Mouse (Mus musculus) liver, embryonic 14.5 days (tissue): ENCODE data around the gene Pacsin2. TPM values are rescaled to one million over a fixed set of nuclear protein-coding genes. Genes with fewer than 3 reads are reported as not detected.

Experiments used
- ATAC-seq: fragments of 200-750 bp; cut with Nextera tagmentation; 2 replicates; pipeline ENCODE4 v1.8.0; 2017; ENCODE audit warnings: moderate number of reproducible peaks, mild to moderate bottlenecking, moderate library complexity; ENCODE audit not compliant: insufficient read depth
- DNase-seq, 3 experiments: peaks; one replicate each; pipeline ENCODE4 v3.0.0-alpha.2; 2012 to 2013; ENCODE audit warnings: low read depth in 3 of 3, low spot score in 3 of 3
- H3K27ac ChIP-seq: fragments of 300-500 bp; sonication (generic); 2 replicates; pipeline ENCODE4 v1.5.1; 2014; ENCODE audit warnings: moderate library complexity, mild to moderate bottlenecking, control low read depth, inconsistent platforms
- H3K27me3 ChIP-seq: fragments of 300-500 bp; sonication (generic); 2 replicates; pipeline ENCODE4 v1.6.1; 2014; ENCODE audit warnings: mild to moderate bottlenecking, low read length, moderate library complexity; ENCODE audit not compliant: control insufficient read depth, insufficient read depth
- H3K36me3 ChIP-seq: fragments of 300-500 bp; sonication (generic); replicated peaks from 2 replicates; pipeline ENCODE4 v1.6.1; 2014; ENCODE audit warnings: low read depth; ENCODE audit not compliant: control insufficient read depth, insufficient read depth
- H3K4me1 ChIP-seq, 2 experiments: fragments of 200-500 bp in 1 of 2; fragments of 300-500 bp in 1 of 2; sonication (generic) in 1 of 2; replicated peaks; 2 replicates each; pipeline ENCODE4 v1.6.1; 2012 to 2014; ENCODE audit warnings: antibody characterized with exemption in 1 of 2, inconsistent platforms in 1 of 2, low read length in 1 of 2; ENCODE audit not compliant: control insufficient read depth in 2 of 2, insufficient read depth in 2 of 2
- H3K4me2 ChIP-seq: fragments of 300-500 bp; sonication (generic); 2 replicates; pipeline ENCODE4 v1.6.1; 2014; ENCODE audit warnings: low read depth, mild to moderate bottlenecking, control low read depth, moderate library complexity
- H3K4me3 ChIP-seq, 2 experiments: fragments of 200-500 bp in 1 of 2; fragments of 300-500 bp in 1 of 2; sonication (generic) in 1 of 2; 2 replicates each; pipeline ENCODE4 v1.5.1; 2012 to 2014; ENCODE audit warnings: low read depth in 2 of 2, low read length in 2 of 2, mild to moderate bottlenecking in 2 of 2, control low read depth in 1 of 2, inconsistent platforms in 1 of 2, moderate library complexity in 1 of 2; ENCODE audit not compliant: insufficient read depth in 1 of 2
- H3K9ac ChIP-seq: fragments of 300-500 bp; sonication (generic); replicated peaks from 2 replicates; pipeline ENCODE4 v1.6.1; 2014; ENCODE audit warnings: mild to moderate bottlenecking, control low read depth, moderate library complexity
- H3K9me3 ChIP-seq: fragments of 300-500 bp; sonication (generic); 2 replicates; pipeline ENCODE4 v1.6.1; 2016; ENCODE audit warnings: low read length, mixed read lengths; ENCODE audit not compliant: control insufficient read depth
- CTCF ChIP-seq: IDR thresholded peaks from 2 replicates; pipeline ENCODE4 v1.5.1; 2016; ENCODE audit warnings: antibody characterized with exemption, low read depth, control low read depth
- EP300 ChIP-seq: IDR thresholded peaks from 2 replicates; pipeline ENCODE4 v1.6.1; 2016; ENCODE audit warnings: antibody characterized with exemption, low read depth
- WGBS: fragments of 180-500 bp; shearing (Covaris S2); extraction: QIAGEN DNeasy Blood & Tissue Kit; methylation state at CpG from one replicate; pipeline ENCODE4 v1.1.7; 2014; ENCODE audit not compliant: insufficient replicate concordance; 5-methylcytosine and 5-hydroxymethylcytosine counted together
- polyA plus RNA-seq, 2 experiments: library from polyadenylated mRNA; depleted of rRNA in 1 of 2; stranded (reverse) in 1 of 2; unstranded in 1 of 2; fragments of >200 nt; fragmentation: Nextera tagmentation in 1 of 2; extraction: Ambion mirVana in 1 of 2; gene quantifications; 2 replicates each; pipeline versions ENCODE4 v1.2.1 to v1.2.3; 2012 to 2014

Gene Pacsin2
- polyA plus RNA-seq, 2 experiments = 32.8 to 39.7 TPM

DNA sequence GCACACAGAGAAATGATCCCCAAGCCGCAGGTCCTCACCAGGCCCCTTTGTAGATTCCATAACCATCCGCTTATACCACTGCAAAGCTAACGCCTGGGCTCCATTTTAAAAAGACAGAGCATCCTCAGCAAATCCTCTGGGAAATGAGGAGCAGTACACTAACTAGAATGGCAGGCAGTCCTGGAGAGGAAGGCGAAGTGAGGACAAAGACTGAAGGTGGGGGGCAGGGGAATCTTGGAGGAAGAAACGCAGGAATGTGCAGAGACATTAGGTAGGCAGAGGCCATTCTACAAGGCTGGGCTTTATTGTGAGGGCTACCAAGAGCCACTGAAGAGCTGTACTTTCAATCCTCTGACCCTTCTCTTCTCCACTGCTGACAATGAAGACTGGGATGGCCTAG lies 19.0 kb downstream of the Pacsin2 start:
- TF ChIP-seq EP300 = no peak
- TF ChIP-seq CTCF = no peak
- Histone ChIP-seq H3K27me3 (no peaks in the 10 kb centered on the region), H3K27ac (no peak overlapping the region), H3K9ac (no peak overlapping the region), H3K9me3 (no peaks in the 10 kb centered on the region), H3K36me3 (no peaks in the 10 kb centered on the region), H3K4me2 (no peak overlapping the region), H3K4me3 (no peak overlapping the region), H3K4me1 (peaks cover 14 to 68% of the 10 kb centered on the region in 2 experiments; a peak in 3 of 4 replicates)
- no peak for DNase-seq
- ATAC-seq = no peak
- WGBS = 88% methylated on average over 5 of the region's 5 CpGs

DNA sequence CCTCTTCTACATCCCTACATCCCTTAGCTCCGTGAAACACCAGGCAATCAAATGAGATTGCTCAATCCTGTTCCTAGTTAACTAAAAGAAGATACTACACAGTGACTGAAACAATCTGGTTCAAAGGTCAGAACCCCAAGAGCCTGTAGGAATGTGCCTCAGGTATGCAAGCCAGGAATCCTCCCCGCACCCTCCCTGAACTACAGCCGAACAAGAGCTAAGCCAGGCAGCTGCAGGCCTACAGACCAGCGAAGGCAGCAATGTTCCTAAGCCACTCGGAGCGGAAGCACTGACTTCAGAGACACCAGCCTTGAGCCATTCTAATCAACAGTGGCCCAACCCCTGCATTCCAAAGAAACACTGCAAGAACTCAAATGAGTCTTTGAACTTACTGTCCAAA lies 20.0 kb downstream of the Pacsin2 start:
- H3K4me3 ChIP-seq = no peak overlapping the region
- H3K9ac ChIP-seq = no peak overlapping the region
- H3K27me3 ChIP-seq = no peaks in the 10 kb centered on the region
- DNase-seq (no peak), ATAC-seq (no peak)
- H3K4me2 ChIP-seq = no peak overlapping the region
- H3K4me1 ChIP-seq = peaks cover 11 to 62% of the 10 kb centered on the region in 2 experiments; a peak in 3 of 4 replicates
- H3K36me3 ChIP-seq = no peaks in the 10 kb centered on the region
- no peak for TF ChIP-seq EP300
- no peak for TF ChIP-seq CTCF
- 77% methylated on average over 6 of the region's 6 CpGs for whole genome bisulfite sequencing
- no peaks in the 10 kb centered on the region for H3K9me3 ChIP-seq
- no peak overlapping the region for H3K27ac ChIP-seq

DNA sequence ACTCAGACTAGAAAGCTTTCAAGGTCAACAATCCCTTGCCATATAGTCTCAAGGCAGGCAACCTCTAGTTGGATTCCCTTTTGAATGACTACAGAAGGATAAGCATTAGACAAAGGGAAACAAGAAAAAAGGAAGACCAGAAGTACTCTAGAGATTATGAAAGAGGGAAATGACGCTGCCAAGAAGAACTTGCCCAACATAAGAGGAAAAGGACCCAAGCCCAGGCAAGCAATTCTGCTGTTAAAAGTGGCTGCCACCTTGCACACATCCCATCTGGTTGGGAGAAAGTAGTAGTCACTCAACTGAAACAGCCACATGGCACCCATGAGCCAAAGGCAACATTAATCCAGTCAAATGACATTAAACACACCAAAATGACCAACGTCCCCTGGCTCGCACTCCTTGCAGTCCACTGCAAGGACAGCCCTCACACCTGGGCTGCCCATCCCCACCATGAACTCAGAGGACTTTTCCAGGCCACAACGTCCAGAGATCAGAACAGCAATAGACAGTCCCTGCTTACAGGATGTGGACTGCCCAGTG lies 21.8 kb downstream of the Pacsin2 start:
- no peak for DNase-seq
- Histone ChIP-seq H3K4me2 (no peak overlapping the region), H3K27me3 (no peaks in the 10 kb centered on the region), H3K4me3 (no peak overlapping the region), H3K9ac (no peak overlapping the region), H3K36me3 (no peaks in the 10 kb centered on the region), H3K4me1 (peaks cover 11 to 48% of the 10 kb centered on the region in 2 experiments; a peak in 3 of 4 replicates), H3K27ac (no peak overlapping the region), H3K9me3 (no peaks in the 10 kb centered on the region)
- ATAC-seq = no peak
- WGBS = 57% methylated on average over 4 of the region's 4 CpGs
- TF ChIP-seq CTCF (no peak), EP300 (no peak)

DNA sequence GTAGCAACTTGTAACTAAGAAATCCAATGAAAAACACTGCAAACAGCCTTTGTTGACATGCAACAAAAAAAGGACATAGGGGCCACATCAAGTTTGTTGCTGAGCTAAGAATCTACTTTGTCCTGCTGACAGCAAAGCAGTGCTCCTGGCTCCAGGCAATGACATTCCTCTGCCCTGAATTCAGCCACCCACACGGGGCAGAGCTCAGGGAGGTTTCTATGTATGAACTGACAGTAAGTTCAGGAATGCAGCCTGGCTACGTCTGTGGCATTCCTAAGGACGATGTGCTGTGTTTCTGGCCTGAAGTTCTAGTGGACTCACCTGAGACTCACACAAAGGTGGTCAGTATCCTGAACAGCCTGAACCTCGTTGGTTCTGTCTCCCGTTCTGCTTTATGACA lies 23.7 kb downstream of the Pacsin2 start:
- no peak for TF ChIP-seq CTCF
- TF ChIP-seq EP300 = no peak
- 67% methylated on average over 5 of the region's 5 CpGs for WGBS
- no peak overlapping the region for H3K9ac ChIP-seq
- H3K4me1 ChIP-seq = peaks cover 13 to 34% of the 10 kb centered on the region in 2 experiments; a peak in 3 of 4 replicates
- H3K4me3 ChIP-seq = no peak overlapping the region
- no peaks in the 10 kb centered on the region for H3K27me3 ChIP-seq
- ATAC-seq (no peak), DNase-seq (no peak)
- H3K9me3 ChIP-seq = no peaks in the 10 kb centered on the region
- H3K36me3 ChIP-seq = no peaks in the 10 kb centered on the region; the same call in 1 of the 2 replicates
- no peak overlapping the region for H3K4me2 ChIP-seq
- H3K27ac ChIP-seq = no peak overlapping the region

DNA sequence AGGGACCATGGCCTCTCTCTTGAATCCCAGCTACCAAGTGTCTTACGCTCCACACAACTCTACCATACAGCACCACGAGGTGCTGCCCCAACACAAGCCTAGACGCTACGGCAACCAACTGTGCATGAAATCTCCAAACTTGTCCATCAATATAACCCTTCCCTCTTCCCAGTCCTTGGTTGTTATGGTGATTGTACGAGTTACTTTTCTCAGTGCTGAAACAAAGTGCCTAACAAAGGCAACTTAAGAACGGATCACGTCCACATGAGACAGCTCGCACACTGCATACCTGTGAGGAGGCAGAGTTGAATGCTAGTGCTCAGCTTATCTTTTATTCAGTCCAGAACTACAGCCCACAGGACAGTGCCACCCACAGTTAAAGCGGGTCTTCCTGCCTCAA lies 27.9 kb downstream of the Pacsin2 start:
- no peak for ATAC-seq
- WGBS = 86% methylated on average over 9 of the region's 9 CpGs
- no peak for TF ChIP-seq EP300
- no peak for TF ChIP-seq CTCF

More for the DNA sequence above, 27.9 kb downstream of the Pacsin2 start:
- DNase-seq = no peak
- Histone ChIP-seq H3K27me3 (no peaks in the 10 kb centered on the region), H3K36me3 (no peaks in the 10 kb centered on the region; the same call in 1 of the 2 replicates), H3K9me3 (no peaks in the 10 kb centered on the region), H3K4me2 (no peak overlapping the region), H3K4me3 (no peak overlapping the region), H3K9ac (no peak overlapping the region), H3K27ac (no peak overlapping the region), H3K4me1 (peaks cover 24 to 37% of the 10 kb centered on the region in 2 experiments)
